Mouse (Mus musculus) embryonic facial prominence, embryonic 12.5 days (tissue): Measurements from ENCODE around the gene Ubac2. TPM values are rescaled to one million over a fixed set of nuclear protein-coding genes. Genes with fewer than 3 reads are reported as not detected.

Source experiments
- ATAC-seq: fragments of 200-750 bp; cut with Nextera tagmentation; 2 replicates; pipeline ENCODE4 v1.8.0; 2017; ENCODE audit not compliant: insufficient number of reproducible peaks, insufficient read depth, low FRiP score, low TSS enrichment
- H3K27ac ChIP-seq: fragments of 300-500 bp; sonication (generic); 2 replicates; pipeline ENCODE4 v1.5.1; 2016; ENCODE audit warnings: mild to moderate bottlenecking
- H3K27me3 ChIP-seq: fragments of 300-500 bp; sonication (generic); 2 replicates; pipeline ENCODE4 v1.6.1; 2016; ENCODE audit warnings: mild to moderate bottlenecking, moderate library complexity
- H3K36me3 ChIP-seq: fragments of 300-500 bp; sonication (generic); 2 replicates; pipeline ENCODE4 v1.6.1; 2016; ENCODE audit warnings: mild to moderate bottlenecking
- H3K4me1 ChIP-seq: fragments of 300-500 bp; sonication (generic); 2 replicates; pipeline ENCODE4 v1.6.1; 2016
- H3K4me2 ChIP-seq: fragments of 300-500 bp; sonication (generic); replicated peaks from 2 replicates; pipeline ENCODE4 v1.6.1; 2016; ENCODE audit warnings: mild to moderate bottlenecking, moderate library complexity
- H3K4me3 ChIP-seq: fragments of 300-500 bp; sonication (generic); 2 replicates; pipeline ENCODE4 v1.5.1; 2016; ENCODE audit warnings: mild to moderate bottlenecking
- H3K9ac ChIP-seq: fragments of 300-500 bp; sonication (generic); 2 replicates; pipeline ENCODE4 v1.6.1; 2016; ENCODE audit warnings: mild to moderate bottlenecking, moderate library complexity
- H3K9me3 ChIP-seq: fragments of 300-500 bp; sonication (generic); 2 replicates; pipeline ENCODE4 v1.6.1; 2016; ENCODE audit warnings: mild to moderate bottlenecking, moderate library complexity
- WGBS: fragments of 180-500 bp; shearing (Covaris S2); methylation state at CpG from one replicate; pipeline ENCODE4 v1.1.7; 2016; 5-methylcytosine and 5-hydroxymethylcytosine counted together
- polyA plus RNA-seq: library from polyadenylated mRNA; unstranded; fragments of >200 nt; fragmentation: Nextera tagmentation; extraction: Ambion mirVana; gene quantifications from 2 replicates; pipeline ENCODE4 v1.2.1, GENCODE M21; 2016

Gene Ubac2
- polyA plus RNA-seq, 1 experiment from 2014 or later, result 64.0 TPM

GRCm38 (mm10) chr14:121962128-121962890 is 83.9 kb downstream of the Ubac2 start:
- Histone ChIP-seq H3K4me1 (peaks cover 3% of the 10 kb centered on the region; the same call in 1 of the 2 replicates), H3K36me3 (no peaks in the 10 kb centered on the region), H3K4me3 (no peak overlapping the region), H3K27ac (no peak overlapping the region), H3K4me2 (no peak overlapping the region), H3K9me3 (no peaks in the 10 kb centered on the region), H3K27me3 (no peaks in the 10 kb centered on the region), H3K9ac (no peak overlapping the region)
- 79% methylated on average over 14 of the region's 14 CpGs for WGBS
- no peak for ATAC-seq

GRCm38 (mm10) chr14:121963251-121963941 is 85.0 kb downstream of the Ubac2 start:
- Histone ChIP-seq H3K4me2 (no peak overlapping the region), H3K9me3 (no peaks in the 10 kb centered on the region), H3K4me1 (peaks cover 3% of the 10 kb centered on the region; the same call in 1 of the 2 replicates), H3K9ac (no peak overlapping the region), H3K27ac (no peak overlapping the region), H3K4me3 (no peak overlapping the region), H3K36me3 (no peaks in the 10 kb centered on the region), H3K27me3 (no peaks in the 10 kb centered on the region)
- no peak for ATAC-seq
- 81% methylated on average over 9 of the region's 9 CpGs for WGBS

GRCm38 (mm10) chr14:121963942-121964335 is 85.5 kb downstream of the Ubac2 start:
- peaks cover 3% of the 10 kb centered on the region; the same call in 1 of the 2 replicates for H3K4me1 ChIP-seq
- H3K27me3 ChIP-seq, result no peaks in the 10 kb centered on the region
- no peaks in the 10 kb centered on the region for H3K9me3 ChIP-seq
- H3K36me3 ChIP-seq, result no peaks in the 10 kb centered on the region
- 73% methylated on average over 4 of the region's 4 CpGs for WGBS
- H3K9ac ChIP-seq, result no peak overlapping the region
- H3K27ac ChIP-seq, result no peak overlapping the region
- no peak overlapping the region for H3K4me3 ChIP-seq
- H3K4me2 ChIP-seq, result no peak overlapping the region
- no peak for ATAC-seq

- Histone ChIP-seq H3K27ac (no peak within 1 kb of the TSS), H3K4me1 (peaks cover 3% of the 10 kb centered on the region; the same call in 1 of the 2 replicates), H3K36me3 (no peaks in the 10 kb centered on the region), H3K9me3 (no peaks in the 10 kb centered on the region), H3K4me2 (no peak within 1 kb of the TSS), H3K27me3 (no peaks in the 10 kb centered on the region), H3K9ac (no peak within 1 kb of the TSS), H3K4me3 (no peak within 1 kb of the TSS)
- WGBS, result 47% methylated on average over 6 of the region's 6 CpGs
- ATAC-seq, result no peak
Observed at GRCm38 (mm10) chr14:121964990-121965389, 86.6 kb downstream of the Ubac2 start, which contains the start of gene Gpr183. Gene Gpr183 (minus strand): TSS chr14:121965195.

GRCm38 (mm10) chr14:121965461-121965860 is 87.0 kb downstream of the Ubac2 start:
- 87% methylated on average over 4 of the region's 4 CpGs for WGBS
- no peaks in the 10 kb centered on the region for H3K9me3 ChIP-seq
- no peaks in the 10 kb centered on the region for H3K36me3 ChIP-seq
- no peak for ATAC-seq
- no peak overlapping the region for H3K9ac ChIP-seq
- H3K4me3 ChIP-seq, result no peak overlapping the region
- H3K4me1 ChIP-seq, result peaks cover 3% of the 10 kb centered on the region; the same call in 1 of the 2 replicates
- H3K27me3 ChIP-seq, result no peaks in the 10 kb centered on the region
- no peak overlapping the region for H3K4me2 ChIP-seq
- no peak overlapping the region for H3K27ac ChIP-seq

GRCm38 (mm10) chr14:121967095-121967494 is 88.7 kb downstream of the Ubac2 start:
- Histone ChIP-seq H3K27me3 (no peaks in the 10 kb centered on the region), H3K36me3 (no peaks in the 10 kb centered on the region), H3K4me2 (no peak overlapping the region), H3K9me3 (no peaks in the 10 kb centered on the region), H3K9ac (no peak overlapping the region), H3K27ac (no peak overlapping the region), H3K4me3 (no peak overlapping the region), H3K4me1 (peaks cover 3% of the 10 kb centered on the region; the same call in 1 of the 2 replicates)
- no peak for ATAC-seq
- WGBS, result 91% methylated on average over 4 of the region's 4 CpGs

GRCm38 (mm10) chr14:121970402-121970801 is 92.0 kb downstream of the Ubac2 start:
- H3K9ac ChIP-seq, result no peak overlapping the region
- no peak for ATAC-seq
- H3K27me3 ChIP-seq, result no peaks in the 10 kb centered on the region
- H3K4me1 ChIP-seq, result no peaks in the 10 kb centered on the region
- no peaks in the 10 kb centered on the region for H3K9me3 ChIP-seq
- WGBS, result 94% methylated on average over 1 of the region's 1 CpGs
- H3K4me2 ChIP-seq, result no peak overlapping the region
- no peak overlapping the region for H3K27ac ChIP-seq
- H3K36me3 ChIP-seq, result no peaks in the 10 kb centered on the region
- H3K4me3 ChIP-seq, result no peak overlapping the region

GRCm38 (mm10) chr14:121973114-121973513 is 94.7 kb downstream of the Ubac2 start:
- Histone ChIP-seq H3K27ac (no peak overlapping the region), H3K9me3 (no peaks in the 10 kb centered on the region)
- WGBS, result 90% methylated on average over 10 of the region's 10 CpGs

GRCm38 (mm10) chr14:121981531-121981930 is 103.1 kb downstream of the Ubac2 start:
- H3K4me3 ChIP-seq, result no peak overlapping the region
- H3K4me2 ChIP-seq, result no peak overlapping the region
- H3K9ac ChIP-seq, result no peak overlapping the region
- no peaks in the 10 kb centered on the region for H3K9me3 ChIP-seq
- H3K27ac ChIP-seq, result no peak overlapping the region
- 68% methylated on average over 1 of the region's 1 CpGs for WGBS
- no peaks in the 10 kb centered on the region for H3K27me3 ChIP-seq
- no peaks in the 10 kb centered on the region for H3K36me3 ChIP-seq
- H3K4me1 ChIP-seq, result no peaks in the 10 kb centered on the region
- ATAC-seq, result no peak

More at GRCm38 (mm10) chr14:121973114-121973513, 94.7 kb downstream of the Ubac2 start:
- H3K4me1 ChIP-seq, result no peaks in the 10 kb centered on the region
- ATAC-seq, result no peak
- no peak overlapping the region for H3K4me3 ChIP-seq
- H3K27me3 ChIP-seq, result no peaks in the 10 kb centered on the region
- H3K4me2 ChIP-seq, result no peak overlapping the region
- H3K9ac ChIP-seq, result no peak overlapping the region
- peaks cover 4% of the 10 kb centered on the region; the same call in 1 of the 2 replicates for H3K36me3 ChIP-seq

GRCm38 (mm10) chr14:121983009-121983933 is 104.9 kb downstream of the Ubac2 start:
- Histone ChIP-seq H3K4me3 (no peak overlapping the region), H3K9me3 (no peaks in the 10 kb centered on the region), H3K4me1 (no peaks in the 10 kb centered on the region), H3K27ac (peak overlapping the region; percentile 6; the same call in 1 of the 2 replicates), H3K9ac (no peak overlapping the region), H3K4me2 (no peak overlapping the region), H3K36me3 (no peaks in the 10 kb centered on the region), H3K27me3 (no peaks in the 10 kb centered on the region)
- ATAC-seq, result no peak
- 64% methylated on average over 8 of the region's 8 CpGs for WGBS

- H3K4me1 ChIP-seq, result no peaks in the 10 kb centered on the region
Observed at GRCm38 (mm10) chr14:121985477-121985876, 107.1 kb downstream of the Ubac2 start.

More at GRCm38 (mm10) chr14:121985477-121985876, 107.1 kb downstream of the Ubac2 start:
- Histone ChIP-seq H3K27me3 (no peaks in the 10 kb centered on the region), H3K36me3 (no peaks in the 10 kb centered on the region), H3K9me3 (no peaks in the 10 kb centered on the region), H3K27ac (no peak overlapping the region), H3K4me2 (no peak overlapping the region), H3K9ac (no peak overlapping the region), H3K4me3 (no peak overlapping the region)
- ATAC-seq, result no peak
- 82% methylated on average over 3 of the region's 3 CpGs for WGBS
